Mouse (Mus musculus) embryonic facial prominence, embryonic 11.5 days (tissue): Measurements from ENCODE around the gene Kalrn. TPM values are rescaled to one million over a fixed set of nuclear protein-coding genes. Genes with fewer than 3 reads are reported as not detected.

Source experiments
- ATAC-seq: fragments of 200-750 bp; cut with Nextera tagmentation; replicated peaks from 2 replicates; pipeline ENCODE4 v1.8.0; 2017; ENCODE audit warnings: low read depth; ENCODE audit not compliant: insufficient number of reproducible peaks, low FRiP score, low TSS enrichment
- DNase-seq: peaks from one replicate; pipeline ENCODE4 v3.0.0-alpha.2; 2015; ENCODE audit warnings: low spot score
- H3K27ac ChIP-seq: fragments of 300-500 bp; sonication (generic); replicated peaks from 2 replicates; pipeline ENCODE4 v1.5.1; 2014; ENCODE audit warnings: mild to moderate bottlenecking, low read depth, low read length, control low read depth
- H3K27me3 ChIP-seq: fragments of 300-500 bp; sonication (generic); 2 replicates; pipeline ENCODE4 v1.6.1; 2014; ENCODE audit warnings: mild to moderate bottlenecking, low read length, moderate library complexity, mixed read lengths; ENCODE audit not compliant: control insufficient read depth, insufficient read depth
- H3K36me3 ChIP-seq: fragments of 300-500 bp; sonication (generic); replicated peaks from 2 replicates; pipeline ENCODE4 v1.6.1; 2014; ENCODE audit warnings: low read depth, mild to moderate bottlenecking, low read length, moderate library complexity, mixed read lengths; ENCODE audit not compliant: control insufficient read depth, insufficient read depth
- H3K4me1 ChIP-seq: fragments of 300-500 bp; sonication (generic); 2 replicates; pipeline ENCODE4 v1.6.1; 2014; ENCODE audit warnings: low read length, mixed read lengths; ENCODE audit not compliant: control insufficient read depth, insufficient read depth
- H3K4me2 ChIP-seq: fragments of 300-500 bp; sonication (generic); 2 replicates; pipeline ENCODE4 v1.6.1; 2014; ENCODE audit warnings: low read depth, mild to moderate bottlenecking, control low read depth, low read length, moderate library complexity
- H3K4me3 ChIP-seq: fragments of 300-500 bp; sonication (generic); 2 replicates; pipeline ENCODE4 v1.5.1; 2014; ENCODE audit warnings: low read depth, low read length, control low read depth
- H3K9ac ChIP-seq: fragments of 300-500 bp; sonication (generic); replicated peaks from 2 replicates; pipeline ENCODE4 v1.6.1; 2014; ENCODE audit warnings: mild to moderate bottlenecking, control low read depth, low read length
- H3K9me3 ChIP-seq: fragments of 300-500 bp; sonication (generic); replicated peaks from 2 replicates; pipeline ENCODE4 v1.6.1; 2016; ENCODE audit warnings: mild to moderate bottlenecking, low read length, inconsistent platforms, mixed read lengths; ENCODE audit not compliant: control insufficient read depth
- WGBS: fragments of 180-500 bp; shearing (Covaris S2); extraction: QIAGEN DNeasy Blood & Tissue Kit; methylation state at CpG from one replicate; pipeline ENCODE4 v1.1.7; 2014; 5-methylcytosine and 5-hydroxymethylcytosine counted together
- polyA plus RNA-seq: library from polyadenylated mRNA; unstranded; fragments of >200 nt; fragmentation: Nextera tagmentation; extraction: Ambion mirVana; gene quantifications from 2 replicates; pipeline ENCODE4 v1.2.1, GENCODE M21; 2014

Kalrn gene
- polyA plus RNA-seq, 1 experiment from 2014 or later, result 12.0 TPM

GRCm38 (mm10) chr16:34274607-34275006, 298.7 kb downstream of the Kalrn start:
- Histone ChIP-seq H3K36me3 (no peaks in the 10 kb centered on the region), H3K4me2 (no peak overlapping the region), H3K27ac (no peak overlapping the region), H3K4me1 (no peaks in the 10 kb centered on the region), H3K9ac (no peak overlapping the region), H3K9me3 (no peaks in the 10 kb centered on the region), H3K27me3 (no peaks in the 10 kb centered on the region), H3K4me3 (no peak overlapping the region)
- ATAC-seq, result no peak
- no peak for DNase-seq

- no peak for ATAC-seq
- Histone ChIP-seq H3K9ac (no peak overlapping the region), H3K4me1 (no peaks in the 10 kb centered on the region), H3K4me2 (no peak overlapping the region), H3K9me3 (no peaks in the 10 kb centered on the region), H3K36me3 (no peaks in the 10 kb centered on the region; the same call in 1 of the 2 replicates), H3K4me3 (no peak overlapping the region), H3K27me3 (no peaks in the 10 kb centered on the region), H3K27ac (no peak overlapping the region)
- no peak for DNase-seq
- WGBS, result 89% methylated on average over 5 of the region's 5 CpGs
Observed at GRCm38 (mm10) chr16:34271476-34271875, 301.9 kb downstream of the Kalrn start.

- Histone ChIP-seq H3K27ac (no peak overlapping the region), H3K36me3 (no peaks in the 10 kb centered on the region; the same call in 1 of the 2 replicates), H3K9me3 (no peaks in the 10 kb centered on the region), H3K4me2 (no peak overlapping the region), H3K27me3 (no peaks in the 10 kb centered on the region), H3K4me1 (no peaks in the 10 kb centered on the region), H3K4me3 (no peak overlapping the region), H3K9ac (no peak overlapping the region)
- ATAC-seq, result no peak
- no peak for DNase-seq
- 75% methylated on average over 2 of the region's 2 CpGs for WGBS
Observed at GRCm38 (mm10) chr16:34270681-34271080, 302.7 kb downstream of the Kalrn start.

- WGBS, result 94% methylated on average over 8 of the region's 8 CpGs
- Histone ChIP-seq H3K27ac (no peak overlapping the region), H3K9me3 (no peaks in the 10 kb centered on the region), H3K9ac (no peak overlapping the region), H3K36me3 (no peaks in the 10 kb centered on the region; the same call in 1 of the 2 replicates), H3K4me1 (no peaks in the 10 kb centered on the region), H3K27me3 (no peaks in the 10 kb centered on the region), H3K4me2 (no peak overlapping the region), H3K4me3 (no peak overlapping the region)
- ATAC-seq (no peak), DNase-seq (no peak)
Observed at GRCm38 (mm10) chr16:34269642-34270041, 303.7 kb downstream of the Kalrn start.

GRCm38 (mm10) chr16:34267751-34268150, 305.6 kb downstream of the Kalrn start:
- no peak overlapping the region for H3K9ac ChIP-seq
- no peak for DNase-seq
- no peaks in the 10 kb centered on the region for H3K9me3 ChIP-seq
- H3K4me1 ChIP-seq, result no peaks in the 10 kb centered on the region
- ATAC-seq, result no peak
- H3K36me3 ChIP-seq, result no peaks in the 10 kb centered on the region; the same call in 1 of the 2 replicates
- H3K4me2 ChIP-seq, result no peak overlapping the region
- no peak overlapping the region for H3K4me3 ChIP-seq
- H3K27ac ChIP-seq, result no peak overlapping the region
- no peaks in the 10 kb centered on the region for H3K27me3 ChIP-seq
- WGBS, result 94% methylated on average over 1 of the region's 1 CpGs

GRCm38 (mm10) chr16:34264671-34265070, 308.7 kb downstream of the Kalrn start:
- no peak overlapping the region for H3K4me2 ChIP-seq
- H3K9me3 ChIP-seq, result no peaks in the 10 kb centered on the region
- WGBS, result 83% methylated on average over 3 of the region's 3 CpGs
- no peak overlapping the region for H3K9ac ChIP-seq
- no peaks in the 10 kb centered on the region for H3K27me3 ChIP-seq
- ATAC-seq, result no peak
- no peak for DNase-seq
- H3K4me1 ChIP-seq, result no peaks in the 10 kb centered on the region
- H3K4me3 ChIP-seq, result no peak overlapping the region
- H3K27ac ChIP-seq, result no peak overlapping the region
- H3K36me3 ChIP-seq, result no peaks in the 10 kb centered on the region; the same call in 1 of the 2 replicates

- Histone ChIP-seq H3K9me3 (no peaks in the 10 kb centered on the region), H3K4me2 (no peak overlapping the region), H3K27me3 (no peaks in the 10 kb centered on the region), H3K36me3 (no peaks in the 10 kb centered on the region), H3K4me1 (no peaks in the 10 kb centered on the region), H3K4me3 (no peak overlapping the region), H3K27ac (no peak overlapping the region), H3K9ac (no peak overlapping the region)
- DNase-seq (peak; percentile 22), ATAC-seq (no peak)
- WGBS, result 76% methylated on average over 22 of the region's 22 CpGs
Observed at GRCm38 (mm10) chr16:34262731-34263460, 310.4 kb downstream of the Kalrn start.

- 32% methylated on average over 10 of the region's 10 CpGs for WGBS
Observed at GRCm38 (mm10) chr16:34260971-34261924, 312.1 kb downstream of the Kalrn start.

More at GRCm38 (mm10) chr16:34260971-34261924, 312.1 kb downstream of the Kalrn start:
- no peak for ATAC-seq
- no peaks in the 10 kb centered on the region for H3K4me1 ChIP-seq
- DNase-seq, result no peak
- no peak overlapping the region for H3K4me3 ChIP-seq
- no peaks in the 10 kb centered on the region for H3K36me3 ChIP-seq
- no peaks in the 10 kb centered on the region for H3K9me3 ChIP-seq
- H3K27me3 ChIP-seq, result no peaks in the 10 kb centered on the region
- no peak overlapping the region for H3K9ac ChIP-seq
- H3K27ac ChIP-seq, result no peak overlapping the region
- H3K4me2 ChIP-seq, result no peak overlapping the region
